Mouse (Mus musculus) hindbrain, postnatal 0 days (tissue): ENCODE data around the gene Brd4. TPM values are rescaled to one million over a fixed set of nuclear protein-coding genes. Genes with fewer than 3 reads are reported as not detected.
A peak's percentile ranks its signal among the peaks of the same experiment; 100 is the strongest.

Experiments used
- ATAC-seq: fragments of 200-750 bp; cut with Nextera tagmentation; 2 replicates; pipeline ENCODE4 v1.8.0; 2017; ENCODE audit warnings: mild to moderate bottlenecking, moderate TSS enrichment, moderate library complexity
- DNase-seq: peaks from one replicate; pipeline ENCODE4 v3.0.0-alpha.2; 2015; ENCODE audit warnings: low spot score
- H3K27ac ChIP-seq: fragments of 300-500 bp; sonication (generic); 2 replicates; pipeline ENCODE4 v1.5.1; 2014; ENCODE audit warnings: mild to moderate bottlenecking
- H3K27me3 ChIP-seq: fragments of 300-500 bp; sonication (generic); 2 replicates; pipeline ENCODE4 v1.6.1; 2014; ENCODE audit warnings: low read length, mixed read lengths; ENCODE audit not compliant: insufficient read depth
- H3K36me3 ChIP-seq: fragments of 300-500 bp; sonication (generic); 2 replicates; pipeline ENCODE4 v1.6.1; 2014; ENCODE audit warnings: low read length, mixed read lengths; ENCODE audit not compliant: insufficient read depth
- H3K4me1 ChIP-seq: fragments of 300-500 bp; sonication (generic); 2 replicates; pipeline ENCODE4 v1.6.1; 2014; ENCODE audit warnings: antibody characterized with exemption, low read length, mixed read lengths; ENCODE audit not compliant: insufficient read depth
- H3K4me2 ChIP-seq: fragments of 300-500 bp; sonication (generic); 2 replicates; pipeline ENCODE4 v1.6.1; 2014; ENCODE audit warnings: low read depth, mild to moderate bottlenecking, low read length, moderate library complexity, mixed read lengths
- H3K4me3 ChIP-seq: fragments of 300-500 bp; sonication (generic); 2 replicates; pipeline ENCODE4 v1.5.1; 2014; ENCODE audit warnings: low read length
- H3K9ac ChIP-seq: fragments of 300-500 bp; sonication (generic); replicated peaks from 2 replicates; pipeline ENCODE4 v1.6.1; 2014; ENCODE audit warnings: mild to moderate bottlenecking, low read length, moderate library complexity, mixed read lengths
- H3K9me3 ChIP-seq: fragments of 300-500 bp; sonication (generic); 2 replicates; pipeline ENCODE4 v1.6.1; 2016; ENCODE audit warnings: low read length, mixed read lengths
- CTCF ChIP-seq: IDR thresholded peaks from 2 replicates; pipeline ENCODE4 v1.5.1; 2016; ENCODE audit warnings: antibody characterized with exemption, control low read depth, low read depth
- whole genome bisulfite sequencing: fragments of 180-500 bp; shearing (Covaris S2); extraction: QIAGEN DNeasy Blood & Tissue Kit; methylation state at CpG from one replicate; pipeline ENCODE4 v1.1.7; 2014; 5-methylcytosine and 5-hydroxymethylcytosine counted together
- polyA plus RNA-seq: library from polyadenylated mRNA; unstranded; fragments of >200 nt; fragmentation: Nextera tagmentation; extraction: Ambion mirVana; gene quantifications from 2 replicates; pipeline ENCODE4 v1.2.1, GENCODE M21; 2015
- total RNA-seq: library from RNA; depleted of rRNA; stranded (reverse); fragments of >200 nt; gene quantifications from 2 replicates; pipeline ENCODE4 v1.2.3, GENCODE M21; 2014

Brd4 gene
- total and polyA plus RNA-seq, 2 experiments from 2014 or later = 34.3 to 73.8 TPM

DNA sequence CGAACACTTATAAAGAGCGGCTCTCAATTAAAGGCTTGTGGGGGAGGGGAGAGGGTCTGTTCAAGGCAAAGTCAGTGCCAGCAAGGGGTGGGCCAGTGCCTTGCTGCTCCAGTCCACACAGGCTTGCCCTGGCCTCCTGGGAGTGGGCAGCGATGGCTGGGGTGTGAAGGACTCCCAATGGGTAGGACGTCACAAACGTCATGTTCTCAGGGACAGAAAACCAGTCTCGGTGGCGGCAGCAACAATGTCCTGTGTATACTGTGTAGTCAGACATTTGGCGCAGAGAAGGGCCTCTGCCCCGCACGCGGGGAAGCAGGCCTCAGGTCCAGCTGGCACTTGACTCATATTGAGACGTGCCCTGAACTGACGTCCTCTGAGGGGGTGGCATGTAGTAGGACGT, 87.4 kb downstream of the Brd4 start:
- Histone ChIP-seq H3K4me1 (no peaks in the 10 kb centered on the region), H3K4me3 (no peak overlapping the region), H3K9me3 (no peaks in the 10 kb centered on the region), H3K9ac (no peak overlapping the region), H3K27ac (peak overlapping the region; percentile 48; the same call in 1 of the 2 replicates), H3K4me2 (no peak overlapping the region), H3K27me3 (no peaks in the 10 kb centered on the region), H3K36me3 (peaks cover 64% of the 10 kb centered on the region)
- ATAC-seq (peak; percentile 87), DNase-seq (peak; percentile 53)
- 64% methylated on average over 14 of the region's 14 CpGs for WGBS
- TF ChIP-seq CTCF = no peak

DNA sequence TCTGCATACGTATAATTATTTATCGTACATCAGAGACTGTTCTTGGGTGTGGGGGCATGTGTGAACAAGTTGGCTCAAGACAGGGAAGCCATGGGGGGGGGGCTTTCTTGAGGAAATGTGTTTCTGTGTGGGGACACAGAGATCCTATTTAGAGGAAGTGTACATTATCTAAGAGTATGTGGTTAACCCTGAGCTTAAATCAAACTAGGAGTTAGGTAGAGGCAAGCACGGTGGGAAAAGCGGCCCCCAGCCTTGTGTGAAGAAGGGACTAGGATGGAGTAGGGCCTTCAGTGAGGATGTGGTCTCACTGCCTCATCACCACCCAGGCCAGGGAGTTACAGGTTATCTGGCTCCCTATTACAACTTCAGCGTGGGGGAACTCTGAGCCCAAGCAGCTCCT, 88.8 kb downstream of the Brd4 start:
- peaks cover 50% of the 10 kb centered on the region for H3K36me3 ChIP-seq
- no peaks in the 10 kb centered on the region for H3K9me3 ChIP-seq
- H3K4me1 ChIP-seq = no peaks in the 10 kb centered on the region
- no peak for TF ChIP-seq CTCF
- no peak overlapping the region for H3K4me3 ChIP-seq
- ATAC-seq (no peak), DNase-seq (no peak)
- H3K4me2 ChIP-seq = no peak overlapping the region
- H3K27me3 ChIP-seq = no peaks in the 10 kb centered on the region
- no peak overlapping the region for H3K27ac ChIP-seq
- 94% methylated on average over 5 of the region's 5 CpGs for WGBS
- H3K9ac ChIP-seq = no peak overlapping the region

DNA sequence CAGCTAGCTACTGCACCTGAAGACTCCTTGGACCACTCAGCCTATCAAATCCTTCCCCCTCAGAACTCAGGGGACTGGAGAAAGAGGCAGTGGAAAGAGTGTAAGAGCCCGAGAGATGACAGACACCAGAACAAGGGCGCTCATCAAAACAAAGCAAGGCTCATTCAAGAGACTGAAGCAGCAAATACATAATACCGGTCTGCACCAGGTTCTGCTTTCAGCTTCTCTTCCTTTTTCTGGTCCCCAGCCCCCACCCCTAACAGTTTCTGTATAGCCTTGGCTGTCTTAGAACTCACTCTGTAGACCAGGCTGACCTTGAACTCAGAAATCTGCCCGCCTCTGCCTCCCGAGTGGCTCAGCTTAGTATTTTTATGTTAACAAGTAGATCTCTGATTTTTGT, 91.5 kb downstream of the Brd4 start:
- TF ChIP-seq CTCF = no peak
- Histone ChIP-seq H3K4me3 (no peak overlapping the region), H3K27me3 (no peaks in the 10 kb centered on the region), H3K36me3 (peaks cover 23% of the 10 kb centered on the region), H3K4me1 (0 out of 2 replicates have a peak, but pooled peaks cover 9% of the 10 kb centered on the region), H3K9me3 (no peaks in the 10 kb centered on the region), H3K9ac (no peak overlapping the region), H3K4me2 (no peak overlapping the region), H3K27ac (no peak overlapping the region)
- DNase-seq (no peak), ATAC-seq (no peak)
- WGBS = 86% methylated on average over 5 of the region's 5 CpGs

DNA sequence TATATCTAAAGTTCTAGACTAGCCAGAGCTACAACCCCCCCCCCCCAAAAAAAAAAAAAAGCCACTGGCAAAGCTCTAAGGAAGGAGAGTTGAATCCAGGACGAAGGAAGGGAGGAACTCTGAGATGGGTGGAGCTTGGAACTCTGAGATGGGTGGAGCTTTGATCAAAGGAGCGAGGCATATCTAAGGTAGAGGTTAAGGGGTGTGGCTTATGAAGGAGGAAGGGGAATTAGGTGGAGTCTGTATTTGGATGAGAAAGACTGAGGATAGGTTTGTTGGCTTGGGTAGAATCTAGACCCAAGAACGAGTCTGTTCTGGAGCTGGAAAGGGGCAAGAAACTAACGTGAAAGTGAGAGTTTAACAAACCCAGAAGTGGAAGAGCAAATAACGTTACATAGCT, 94.7 kb downstream of the Brd4 start:
- TF ChIP-seq CTCF = no peak
- ATAC-seq (no peak), DNase-seq (no peak)
- no peaks in the 10 kb centered on the region for H3K36me3 ChIP-seq
- no peak overlapping the region for H3K9ac ChIP-seq
- no peaks in the 10 kb centered on the region for H3K27me3 ChIP-seq
- H3K4me1 ChIP-seq = 0 out of 2 replicates have a peak, but pooled peaks cover 9% of the 10 kb centered on the region
- H3K4me2 ChIP-seq = peak overlapping the region; percentile 75
- H3K27ac ChIP-seq = no peak overlapping the region
- 23% methylated on average over 5 of the region's 5 CpGs for WGBS
- no peaks in the 10 kb centered on the region for H3K9me3 ChIP-seq
- no peak overlapping the region; the same call in 1 of the 2 replicates for H3K4me3 ChIP-seq

DNA sequence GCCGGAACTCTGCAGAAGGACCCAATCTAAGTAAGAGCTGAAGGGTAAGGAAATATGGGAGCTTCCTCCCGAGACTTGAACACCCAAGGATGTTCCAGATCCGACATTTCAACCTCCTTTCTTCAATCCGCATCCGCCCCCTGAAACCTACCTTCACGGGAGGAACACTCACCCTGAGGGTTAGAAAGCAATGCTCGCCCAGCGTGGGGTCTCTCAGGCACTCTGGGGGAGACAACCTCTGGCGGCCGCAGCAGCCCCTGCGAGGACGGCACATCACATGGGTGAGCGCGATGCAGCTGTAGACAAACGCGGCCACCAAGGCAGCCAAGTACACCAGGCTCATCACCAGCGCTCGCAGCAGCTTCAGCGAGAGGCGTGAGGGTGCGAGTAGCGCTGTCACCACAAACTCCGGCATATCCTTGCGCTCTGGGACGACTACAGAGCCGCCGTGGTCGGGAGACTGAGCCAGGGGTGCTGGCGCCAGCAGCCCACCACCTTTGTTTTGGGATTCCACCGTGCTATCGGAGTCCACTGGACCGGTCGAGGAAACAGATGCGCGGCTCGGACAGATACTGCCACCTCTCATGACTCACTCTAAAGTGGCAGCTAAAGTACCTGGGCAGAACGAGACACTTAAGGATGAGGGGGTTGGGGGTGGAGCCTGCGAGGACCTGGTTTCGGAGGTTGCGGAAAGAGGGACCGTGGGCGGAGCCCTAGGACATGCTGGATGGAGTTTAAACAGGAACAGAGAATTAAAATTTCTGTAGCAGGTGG, 95.5 kb downstream of the Brd4 start, which contains the start of gene Ephx3:
Ephx3 (minus strand) TSS at position 687 of the 774 bp plus-strand sequence.
- Histone ChIP-seq H3K27me3 (no peaks in the 10 kb centered on the region), H3K9ac (peak within 1 kb of the TSS; percentile 31), H3K4me1 (0 out of 2 replicates have a peak, but pooled peaks cover 9% of the 10 kb centered on the region), H3K36me3 (no peaks in the 10 kb centered on the region), H3K27ac (no peak within 1 kb of the TSS), H3K4me3 (peak within 1 kb of the TSS; percentile 37), H3K4me2 (peak within 1 kb of the TSS; percentile 75), H3K9me3 (no peaks in the 10 kb centered on the region)
- 0 out of 2 replicates have a peak, but pooled peaks have one; percentile 9 for TF ChIP-seq CTCF
- WGBS = 7% methylated on average over 42 of the region's 42 CpGs
- ATAC-seq = peak; percentile 66
- peak; percentile 40 for DNase-seq

DNA sequence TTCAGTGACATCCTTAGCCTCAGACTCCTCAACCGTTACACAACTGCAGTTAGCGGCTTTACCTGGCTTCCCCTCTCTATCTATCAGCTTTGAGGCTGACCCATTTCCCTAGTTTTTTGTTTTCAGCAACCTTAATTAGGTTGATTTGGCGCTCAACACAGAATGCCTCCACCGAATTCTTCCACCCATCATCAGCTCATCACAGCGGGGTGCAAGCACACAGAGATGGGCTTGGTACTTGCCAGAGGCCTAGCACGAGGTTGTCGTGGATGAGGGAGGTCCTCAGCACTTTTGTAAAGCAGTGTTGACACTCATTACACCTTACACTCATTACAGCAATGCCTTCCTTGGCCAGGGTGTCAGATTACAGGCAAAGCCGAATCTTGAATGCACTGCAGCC, 101.5 kb downstream of the Brd4 start:
- no peak overlapping the region for H3K9ac ChIP-seq
- ATAC-seq (no peak), DNase-seq (no peak)
- H3K27ac ChIP-seq = no peak overlapping the region
- H3K4me1 ChIP-seq = no peaks in the 10 kb centered on the region
- H3K27me3 ChIP-seq = no peaks in the 10 kb centered on the region
- H3K4me2 ChIP-seq = no peak overlapping the region
- H3K9me3 ChIP-seq = no peaks in the 10 kb centered on the region
- no peak overlapping the region for H3K4me3 ChIP-seq
- TF ChIP-seq CTCF = no peak
- H3K36me3 ChIP-seq = no peaks in the 10 kb centered on the region
- WGBS = 32% methylated on average over 8 of the region's 8 CpGs
